Mouse (Mus musculus) frontal cortex, adult 2 months (tissue): ENCODE results near the gene Layn. TPM values are rescaled to one million over a fixed set of nuclear protein-coding genes. Genes with fewer than 3 reads are reported as not detected.

Experiments used
- DNase-seq, 2 experiments: peaks; one replicate each; pipeline ENCODE4 v3.0.0; 2022; ENCODE audit warnings: low spot score in 1 of 2; ENCODE audit errors: extremely low spot score in 1 of 2
- polyA plus RNA-seq: library from polyadenylated mRNA; depleted of rRNA; stranded (reverse); fragments of >200 nt; gene quantifications from 2 replicates; pipeline ENCODE4 v1.2.3, GENCODE M21; 2012; rRNA removed

The Layn gene
- 3.9 and 4.8 TPM in 2 replicates for polyA plus RNA-seq

DNA sequence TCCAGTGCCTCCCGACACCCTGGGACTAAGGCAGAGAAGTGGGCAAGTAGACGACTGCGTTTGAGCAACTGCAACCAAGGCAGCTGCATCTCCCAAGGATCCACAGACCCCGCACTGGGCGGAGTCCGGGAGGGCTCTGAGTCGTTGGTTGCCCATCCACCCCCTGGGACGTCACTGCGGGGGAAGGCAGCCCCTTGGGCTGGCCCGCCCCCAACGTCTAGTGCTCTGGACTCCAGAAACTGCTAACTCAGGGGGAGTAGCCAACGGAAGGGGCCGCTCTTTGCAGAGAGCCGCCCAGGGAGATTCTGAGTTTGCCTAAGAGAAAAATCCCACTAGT, at the start of gene Layn:
TSS of gene Layn (minus strand) at position 116 of the 337 bp plus-strand sequence.
- peak; percentile 24 to 36 for DNase-seq

DNA sequence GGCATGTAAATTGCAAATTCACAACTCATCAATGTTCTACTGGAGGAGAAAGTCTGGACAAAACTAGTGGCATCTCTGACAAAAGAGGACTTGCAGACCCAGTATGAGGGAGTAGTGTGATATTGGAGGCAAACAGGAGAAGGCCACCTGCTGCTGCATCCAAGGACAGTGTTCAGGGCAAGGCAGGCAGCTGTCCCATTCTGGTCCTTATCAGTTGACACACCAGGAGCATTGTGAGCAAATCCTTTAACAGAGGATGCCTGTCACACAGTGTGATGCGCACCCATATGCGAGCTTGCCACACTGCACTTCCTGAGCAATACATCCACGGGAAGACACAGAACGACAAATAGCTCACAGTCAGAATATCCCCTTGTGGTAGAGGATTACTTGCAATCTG, 37.9 kb upstream of the Layn start:
- no peak for DNase-seq

GRCm38 (mm10) chr9:51105751-51106150, 28.9 kb upstream of the Layn start:
- DNase-seq = no peak

DNA sequence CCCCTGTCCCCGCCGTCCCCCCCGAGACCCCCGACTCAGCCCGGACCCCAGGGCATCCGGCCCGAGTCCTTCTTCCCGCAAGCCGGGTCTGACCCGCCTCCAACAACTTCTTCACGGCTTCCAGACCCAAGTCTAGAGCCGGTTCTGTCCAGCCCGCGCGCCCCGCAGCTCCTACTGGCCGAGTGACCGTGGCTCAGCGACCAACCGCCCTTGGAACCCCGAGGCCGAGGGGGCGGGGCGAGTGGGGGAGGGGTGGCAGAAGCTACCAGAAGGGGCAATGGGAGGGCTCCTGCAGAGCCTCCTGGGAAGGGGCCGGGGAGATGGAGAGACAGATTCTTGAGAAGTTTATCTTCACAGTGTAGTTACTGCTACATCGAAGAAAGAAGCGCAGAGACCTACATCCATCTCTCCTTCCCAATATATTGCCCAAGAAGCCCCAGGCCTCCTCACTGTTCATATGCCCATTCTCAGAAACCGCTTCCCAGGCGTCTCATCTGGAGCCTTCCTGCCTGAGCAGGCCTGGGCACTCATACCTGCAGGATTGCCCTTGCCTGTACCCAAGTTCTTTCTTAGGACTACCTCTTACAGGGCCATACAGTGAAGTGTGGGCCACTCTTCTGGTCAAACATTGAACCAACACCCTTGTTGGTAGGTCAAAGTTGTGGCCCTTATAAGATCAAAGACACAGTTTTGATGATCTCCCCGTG, 27.1 kb upstream of the Layn start:
- DNase-seq = no peak

GRCm38 (mm10) chr9:51102963-51103807, 26.3 kb upstream of the Layn start:
- DNase-seq = peak in 1 of 2 experiments; percentile 48

DNA sequence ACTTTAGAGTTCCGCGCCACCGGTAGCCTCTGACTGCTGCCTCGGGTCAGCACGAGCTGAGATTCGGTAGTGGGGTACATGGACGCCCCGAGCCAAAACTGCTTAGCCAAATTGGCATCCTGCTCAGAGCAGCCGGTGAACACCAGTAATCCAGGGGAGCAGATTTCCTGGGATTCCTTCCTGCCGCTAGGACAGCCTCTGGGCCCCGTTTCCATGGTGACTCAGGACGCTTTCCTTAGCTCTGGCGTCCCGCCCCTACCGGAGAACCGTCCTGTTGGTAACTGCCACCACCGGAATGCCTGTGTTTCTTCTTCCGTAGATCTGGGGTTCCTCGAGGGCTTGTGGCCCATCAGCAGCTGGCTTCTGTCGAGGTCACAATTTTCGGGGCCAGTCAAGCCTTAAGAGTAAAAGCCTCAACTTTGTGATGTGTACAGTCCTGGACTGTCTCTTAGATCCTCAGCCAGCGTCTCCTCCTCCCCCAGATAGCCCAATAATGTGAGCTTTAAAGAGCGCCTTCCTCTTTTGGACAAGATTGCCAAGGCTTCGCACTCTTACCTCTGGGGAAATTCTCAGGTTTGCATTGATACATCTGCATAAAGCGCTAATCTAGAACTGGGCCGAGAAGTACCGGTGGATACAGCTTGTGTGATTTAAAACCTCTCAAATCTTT, 25.0 kb upstream of the Layn start, which contains the start of gene 4833427G06Rik:
TSS of gene 4833427G06Rik (minus strand) at position 323 of the 670 bp plus-strand sequence.
- peak in 1 of 2 experiments; percentile 16 for DNase-seq

GRCm38 (mm10) chr9:51096306-51096705, 19.4 kb upstream of the Layn start:
- no peak for DNase-seq

GRCm38 (mm10) chr9:51093697-51094096, 16.8 kb upstream of the Layn start:
- DNase-seq = no peak

DNA sequence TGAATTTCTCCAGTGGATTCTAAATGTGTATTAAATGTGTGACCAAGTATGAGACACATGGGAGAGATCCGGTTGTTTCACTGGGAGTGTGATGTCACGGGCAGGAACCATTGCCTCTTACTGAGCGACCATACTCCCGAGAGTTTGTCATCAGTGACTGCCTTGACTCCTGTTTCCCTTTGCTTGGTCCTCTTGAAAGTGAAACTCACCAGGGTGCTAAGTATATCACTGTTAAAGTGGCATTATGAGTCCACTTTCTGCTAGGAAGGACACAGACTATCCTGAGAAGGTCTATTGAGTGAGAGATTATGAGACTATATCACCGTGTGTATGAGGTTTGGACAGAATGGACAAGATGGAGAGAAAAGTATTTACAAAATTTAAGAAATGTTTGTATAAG, 4.7 kb upstream of the Layn start:
- no peak for DNase-seq

- no peak for DNase-seq
These were observed 455 bp downstream of the Layn start for GRCm38 (mm10) chr9:51076300-51076978.

GRCm38 (mm10) chr9:51075780-51076179, 1.1 kb downstream of the Layn start:
- DNase-seq = no peak

- DNase-seq = no peak
These were observed 6.1 kb downstream of the Layn start for GRCm38 (mm10) chr9:51070801-51071200.

- DNase-seq = no peak
These were observed 8.7 kb downstream of the Layn start for GRCm38 (mm10) chr9:51068202-51068601.

GRCm38 (mm10) chr9:51060601-51061000, 16.3 kb downstream of the Layn start, which contains the start of gene Btg4:
Gene Btg4 (plus strand): TSS chr9:51060901.
- no peak for DNase-seq

DNA sequence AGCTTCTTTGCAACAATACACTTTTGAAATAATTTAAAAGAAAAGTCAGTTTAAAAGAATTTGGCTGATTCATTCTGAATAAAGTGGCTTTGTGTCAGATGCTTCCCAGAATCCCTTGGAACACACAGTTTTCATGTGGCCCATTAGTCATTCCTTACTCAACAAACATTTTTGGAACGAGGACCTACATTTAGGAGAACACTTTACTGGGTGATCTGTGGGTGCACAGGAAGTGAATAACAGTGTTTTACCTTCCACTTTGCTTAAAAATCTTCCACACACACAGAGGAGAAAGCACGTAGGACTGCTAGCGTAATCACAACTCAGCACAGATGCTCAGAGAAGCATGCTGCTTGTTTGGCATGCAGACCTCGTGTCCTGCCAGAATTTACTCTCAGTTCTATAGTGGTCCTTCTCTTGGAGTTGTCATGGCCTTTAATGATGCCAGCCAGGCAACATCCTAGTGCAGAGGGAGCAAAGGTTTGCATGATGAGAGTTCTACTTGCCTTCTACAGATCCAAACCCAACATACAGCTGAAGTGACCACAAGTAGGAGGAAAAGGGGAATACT, 17.9 kb downstream of the Layn start:
- peak; percentile 39 to 71 for DNase-seq

DNA sequence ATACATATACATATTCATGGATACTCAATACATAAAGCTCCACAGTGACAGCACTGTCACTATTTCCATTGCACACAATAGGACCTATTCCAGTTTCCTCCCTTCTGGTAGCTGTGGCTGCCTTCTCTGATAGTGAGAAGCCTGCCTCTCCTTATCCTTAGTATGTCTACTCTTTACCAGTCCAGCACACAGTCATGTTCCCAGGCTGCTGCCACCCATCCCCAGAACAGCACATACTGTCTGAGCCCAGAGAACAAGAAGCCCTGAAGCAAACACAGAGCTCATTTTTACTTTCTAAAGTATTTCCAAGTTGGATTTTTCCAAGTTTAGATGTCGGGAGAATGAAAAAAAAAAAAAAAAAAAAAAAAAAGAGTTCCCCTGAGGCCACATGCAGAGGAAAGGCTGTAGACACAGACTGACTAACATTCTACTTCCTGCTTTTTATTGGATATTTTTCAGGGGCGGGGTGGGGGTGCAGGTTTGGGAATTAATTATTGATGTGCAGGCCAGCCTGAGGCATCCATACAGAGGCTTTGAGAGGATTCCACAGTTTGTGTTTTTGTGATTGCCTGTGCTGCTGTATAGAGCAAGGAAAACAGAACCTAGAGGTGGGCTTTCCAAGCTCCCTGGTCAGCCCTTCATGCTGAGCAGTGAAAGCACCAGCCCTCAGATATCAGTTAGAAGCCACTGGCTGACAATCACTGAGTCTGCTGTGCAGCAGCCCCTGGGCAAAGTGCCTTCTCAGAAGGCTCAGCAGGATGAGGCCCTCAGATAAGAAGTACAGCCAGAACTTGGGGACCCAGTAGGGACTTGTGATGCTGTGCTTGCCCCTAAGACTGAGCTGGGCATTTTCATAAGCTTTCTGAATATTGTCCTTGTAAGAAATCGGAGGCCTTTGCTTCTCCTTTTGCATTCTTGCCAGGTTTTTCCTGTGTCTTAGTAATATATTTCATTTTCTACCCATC, 20.3 kb downstream of the Layn start:
- no peak for DNase-seq

- DNase-seq = peak in 1 of 2 experiments; percentile 62
These were observed 24.7 kb downstream of the Layn start for GRCm38 (mm10) chr9:51052180-51052579.

- peak in 1 of 2 experiments; percentile 29 for DNase-seq
These were observed 34.8 kb downstream of the Layn start for GRCm38 (mm10) chr9:51042136-51042535.

GRCm38 (mm10) chr9:51041491-51041980, 35.4 kb downstream of the Layn start:
- no peak for DNase-seq
